10 mouse cellular contexts compared by ENCODE assay signal in the genomic region with DNA sequence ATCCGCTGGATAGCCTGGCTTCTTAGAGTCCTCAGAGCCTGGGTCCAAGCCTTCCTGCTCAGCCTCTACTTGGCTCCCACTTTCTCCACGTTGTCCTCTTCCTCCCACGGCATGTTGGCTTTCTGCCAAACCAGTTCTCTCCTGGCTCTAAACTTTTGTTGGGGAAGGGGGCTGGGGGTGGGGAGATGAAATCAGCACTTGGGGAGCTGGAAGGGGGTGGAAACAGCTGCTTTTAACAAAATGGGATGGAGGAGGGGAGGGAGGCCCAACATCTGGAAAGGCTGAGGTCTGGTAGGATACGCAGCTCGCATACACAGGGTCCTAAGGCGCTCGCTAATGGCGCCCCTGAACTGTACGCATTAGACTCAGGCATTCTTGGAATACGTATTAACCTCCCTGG.
DNase-seq lines count a peak whose midpoint lies in the region; ATAC-seq and TF ChIP-seq lines count a peak whose summit lies in the region.
"Had no signal": no experiment of that assay in that cellular context is flagged by ENCODE, and none has a peak within 500 bp of the region (broad histone marks: within the 10 kb centered on the region; RNA-seq: fewer than 3 reads in every experiment).

No protein-coding gene starts in this region.

- 0 out of 2 replicates have a peak overlapping the region, but pooled peaks have one; percentile 25 for H3K9ac ChIP-seq in lung, embryonic 16.5 days (ENCODE audit: low read length)
- H3K9ac ChIP-seq in embryonic facial prominence, embryonic 15.5 days, result no peak overlapping the region
- H3K9ac ChIP-seq in heart, embryonic 16.5 days (ENCODE audit: low read length), result no peak overlapping the region
- H3K9ac ChIP-seq in liver, postnatal 0 days (replicated peaks), result no peak overlapping the region

- H3K27ac ChIP-seq in lung, embryonic 16.5 days (ENCODE audit: low read length), result peak overlapping the region; percentile 56
- H3K27ac ChIP-seq in embryonic facial prominence, embryonic 15.5 days (replicated peaks), result peak overlapping the region; percentile 95
- H3K27ac ChIP-seq in heart, embryonic 16.5 days (ENCODE audit: low read length), result peak overlapping the region; percentile 77
- H3K27ac ChIP-seq in liver, postnatal 0 days (ENCODE audit: low read depth), result peak overlapping the region; percentile 48
- H3K27ac ChIP-seq: macrophage had no signal

- H3K27me3 ChIP-seq in lung, embryonic 16.5 days (ENCODE audit: control insufficient read depth, insufficient read depth, low read depth, low read length), result no peaks in the 10 kb centered on the region
- H3K27me3 ChIP-seq in embryonic facial prominence, embryonic 15.5 days, result no peaks in the 10 kb centered on the region
- H3K27me3 ChIP-seq in heart, embryonic 16.5 days (ENCODE audit: control insufficient read depth, insufficient read depth, low read length), result no peaks in the 10 kb centered on the region
- no peaks in the 10 kb centered on the region for H3K27me3 ChIP-seq in liver, postnatal 0 days (ENCODE audit: insufficient read depth, low read length)

- no peak for TF ChIP-seq CTCF in liver, postnatal 0 days (IDR thresholded peaks at IDR 0.05; ENCODE audit: low read depth)

- no peaks in the 10 kb centered on the region for H3K9me3 ChIP-seq in lung, embryonic 16.5 days (ENCODE audit: control insufficient read depth, low read length)
- no peaks in the 10 kb centered on the region for H3K9me3 ChIP-seq in embryonic facial prominence, embryonic 15.5 days (replicated peaks)
- no peaks in the 10 kb centered on the region for H3K9me3 ChIP-seq in heart, embryonic 16.5 days (replicated peaks; ENCODE audit: control insufficient read depth, low read length)
- no peaks in the 10 kb centered on the region for H3K9me3 ChIP-seq in liver, postnatal 0 days (ENCODE audit: low read length)

- no peak for TF ChIP-seq EP300 in liver, postnatal 0 days (IDR thresholded peaks at IDR 0.05; ENCODE audit: low read depth)

- H3K4me3 ChIP-seq in lung, embryonic 16.5 days (ENCODE audit: low read length), result no peak overlapping the region
- no peak overlapping the region for H3K4me3 ChIP-seq in embryonic facial prominence, embryonic 15.5 days (replicated peaks)
- H3K4me3 ChIP-seq in heart, embryonic 16.5 days (ENCODE audit: low read length), result no peak overlapping the region
- H3K4me3 ChIP-seq in liver, postnatal 0 days (ENCODE audit: low read depth, low read length), result no peak overlapping the region

- no peak overlapping the region for H3K4me2 ChIP-seq in lung, embryonic 16.5 days (ENCODE audit: low read depth, low read length)
- peak overlapping the region; percentile 18 for H3K4me2 ChIP-seq in embryonic facial prominence, embryonic 15.5 days (replicated peaks)
- 0 out of 2 replicates have a peak overlapping the region, but pooled peaks have one; percentile 15 for H3K4me2 ChIP-seq in heart, embryonic 16.5 days (ENCODE audit: low read depth, low read length)
- peak overlapping the region; percentile 51 for H3K4me2 ChIP-seq in liver, postnatal 0 days (ENCODE audit: low read depth, low read length)

- no peaks in the 10 kb centered on the region for H3K36me3 ChIP-seq in lung, embryonic 16.5 days (ENCODE audit: control insufficient read depth, insufficient read depth, low read length)
- no peaks in the 10 kb centered on the region for H3K36me3 ChIP-seq in embryonic facial prominence, embryonic 15.5 days
- no peaks in the 10 kb centered on the region for H3K36me3 ChIP-seq in heart, embryonic 16.5 days (ENCODE audit: control insufficient read depth, insufficient read depth)
- no peaks in the 10 kb centered on the region for H3K36me3 ChIP-seq in liver, postnatal 0 days (replicated peaks; ENCODE audit: insufficient read depth, low read length)

- intact Hi-C loops in left cerebral cortex, postnatal 25 days (cut with DNase I), result loop anchor here (10.0 kb wide), 2 partner anchors 116 to 146 kb away; a partner anchor contains a TSS

- WGBS in lung, embryonic 16.5 days, result 34% methylated on average over 10 of the region's 10 CpGs
- WGBS in embryonic facial prominence, embryonic 15.5 days, result 17% methylated on average over 10 of the region's 10 CpGs
- 53% methylated on average over 10 of the region's 10 CpGs for WGBS in heart, embryonic 16.5 days
- 66% methylated on average over 10 of the region's 10 CpGs for WGBS in liver, postnatal 0 days (ENCODE audit: insufficient replicate concordance)

- DNase-seq in lung, adult 18-20 months, result no peak
- DNase-seq in liver, postnatal 0 days, result no peak
- no peak for DNase-seq in frontal cortex, postnatal 10 days (ENCODE audit: low spot score in 2 of 2)
- no peak for DNase-seq in left cerebral cortex, postnatal 25 days (ENCODE audit: low spot score in 2 of 2)
- DNase-seq in spleen, adult 18-20 months, result no peak
- DNase-seq: cerebellum, postnatal 36 days had no signal

- peak; percentile 13; the same call in 1 of the 2 replicates for ATAC-seq in lung, embryonic 16.5 days (ENCODE audit: low read depth)
- ATAC-seq in embryonic facial prominence, embryonic 15.5 days (ENCODE audit: insufficient number of reproducible peaks, low FRiP score, low TSS enrichment, low read depth), result peak; percentile 73
- no peak; the same call in 1 of the 2 replicates for ATAC-seq in heart, embryonic 16.5 days (replicated peaks; ENCODE audit: extremely low read depth, insufficient read depth, low FRiP score)
- ATAC-seq in liver, postnatal 0 days, result no peak

- peaks cover 15% of the 10 kb centered on the region for H3K4me1 ChIP-seq in lung, embryonic 16.5 days (replicated peaks; ENCODE audit: control insufficient read depth, insufficient read depth, low read length)
- peaks cover 74% of the 10 kb centered on the region for H3K4me1 ChIP-seq in embryonic facial prominence, embryonic 15.5 days
- peaks cover 9% of the 10 kb centered on the region for H3K4me1 ChIP-seq in heart, embryonic 16.5 days (ENCODE audit: control insufficient read depth, insufficient read depth, low read length)
- peaks cover 17% of the 10 kb centered on the region for H3K4me1 ChIP-seq in liver, postnatal 0 days (ENCODE audit: insufficient read depth)

Comparison
In these comparisons a context has a peak if more than half of its experiments do, and no peak if none do; other contexts are left out.
1. ATAC-seq: peak in lung, embryonic 16.5 days (single experiment) and embryonic facial prominence, embryonic 15.5 days (single experiment); none in heart, embryonic 16.5 days (single experiment) and liver, postnatal 0 days (single experiment).
2. Peak in every context shown above with its lines, with median percentiles within 50 percentile points of each other: H3K27ac ChIP-seq.